Mouse (Mus musculus): Measurements from ENCODE around the gene Terf2. TPM values are rescaled to one million over a fixed set of nuclear protein-coding genes. Genes with fewer than 3 reads are reported as not detected.

Gene Terf2
- total RNA-seq, 2 experiments from 2014 or later: 36.6 to 36.9 TPM

Small RNA genes lying within 50 kb of the gene (microRNA-seq; reads per million reads assigned to microRNA genes)
- 0 to 2.0 reads per million in 2 experiments for gene Mir7075

Other genes with a start within 250 kb of the Terf2 start
- gene Has3, start 226.3 kb downstream of the Terf2 start, total RNA-seq (2021): 1 to 10 TPM; 1.7 TPM
- 10 to 100 TPM; 43.3 to 45.1 TPM for gene Utp4, start 202.9 kb downstream of the Terf2 start, total RNA-seq (2021)
- gene Sntb2, start 160.8 kb downstream of the Terf2 start, total RNA-seq (2021): 10 to 100 TPM; 22.6 to 26.3 TPM
- 100 to 1,000 TPM; 109 to 114 TPM for gene Vps4a, start 65.3 kb downstream of the Terf2 start, total RNA-seq (2021)
- gene Pdf, start 47.9 kb downstream of the Terf2 start, total RNA-seq (2021): 10 to 100 TPM; 27.1 to 31.7 TPM
- gene Cog8, start 39.9 kb downstream of the Terf2 start, total RNA-seq (2021): 10 to 100 TPM; 29.2 to 29.4 TPM
- 10 to 100 TPM; 40.5 to 45.3 TPM for gene Nip7, start 39.7 kb downstream of the Terf2 start, total RNA-seq (2021)
- gene Tmed6, start 30.9 kb downstream of the Terf2 start, total RNA-seq (2021): not detected
- gene Cyb5b, start 54.1 kb upstream of the Terf2 start, total RNA-seq (2021): 100 to 1,000 TPM; 106 to 113 TPM
- gene Nfat5, start 196.9 kb upstream of the Terf2 start, total RNA-seq (2021): 10 to 100 TPM; 48.1 to 57.3 TPM

All from layer of hippocampus, adult 18-20 months (tissue).